23 mouse cellular contexts compared by ENCODE assay signal in genomic region chr16:76947011-76947410, GRCm38 (mm10).
DNase-seq lines count a peak whose midpoint lies in the region; ATAC-seq and TF ChIP-seq lines count a peak whose summit lies in the region.
"Had no signal": no experiment of that assay in that cellular context is flagged by ENCODE, and none has a peak within 500 bp of the region (broad histone marks: within the 10 kb centered on the region; RNA-seq: fewer than 3 reads in every experiment).

No protein-coding gene starts in this region.

- no peak for TF ChIP-seq CTCF in left cerebral cortex, adult 2 months (IDR thresholded peaks at IDR 0.05)
- TF ChIP-seq CTCF in cortical plate, adult 2 months (IDR thresholded peaks at IDR 0.05; ENCODE audit: extremely low read depth, insufficient read depth, low read length), result no peak
- TF ChIP-seq CTCF in hindbrain, postnatal 0 days (IDR thresholded peaks at IDR 0.05; ENCODE audit: low read depth), result no peak

- no peaks in the 10 kb centered on the region for H3K36me3 ChIP-seq in hindbrain, postnatal 0 days (ENCODE audit: insufficient read depth, low read length)
- H3K36me3 ChIP-seq: G1E had no signal

- ATAC-seq in frontal cortex, adult (ENCODE audit: low TSS enrichment), result peak; percentile 71
- no peak for ATAC-seq in hindbrain, postnatal 0 days
- ATAC-seq: activated CD4-positive, CD25-positive, alpha-beta regulatory T cell, adult 4 months; CD4-positive, CD25-positive, alpha-beta regulatory T cell, adult 4 months; Patski had no signal

- no peak overlapping the region for H3K9ac ChIP-seq in hindbrain, postnatal 0 days (replicated peaks; ENCODE audit: low read length)

- intact Hi-C loops in left cerebral cortex, adult 2 months (cut with DNase I), result loop anchor here (5.0 kb wide), 1 partner anchor 35 kb away; no protein-coding TSS in a partner anchor

- no peaks in the 10 kb centered on the region for H3K27me3 ChIP-seq in hindbrain, postnatal 0 days (ENCODE audit: insufficient read depth, low read length)
- H3K27me3 ChIP-seq: CH12.LX, Patski had no signal

- H3K4me1 ChIP-seq in cortical plate, adult 2 months (ENCODE audit: control insufficient read depth, insufficient read depth, low read length), result peaks cover 5% of the 10 kb centered on the region
- no peaks in the 10 kb centered on the region for H3K4me1 ChIP-seq in hindbrain, postnatal 0 days (ENCODE audit: insufficient read depth, low read length)

- H3K9me3 ChIP-seq in hindbrain, postnatal 0 days (ENCODE audit: low read length), result no peaks in the 10 kb centered on the region
- H3K9me3 ChIP-seq: G1E had no signal

- H3K27ac ChIP-seq in left cerebral cortex, adult 2 months, result peak overlapping the region; percentile 56; the same call in 1 of the 2 replicates
- H3K27ac ChIP-seq in cortical plate, adult 2 months (ENCODE audit: insufficient read depth, low read length), result 0 out of 2 replicates have a peak overlapping the region, but pooled peaks have one; percentile 23
- H3K27ac ChIP-seq in hindbrain, postnatal 0 days, result no peak overlapping the region

- 57% methylated on average over 5 of the region's 5 CpGs for WGBS in hindbrain, postnatal 0 days

- no peak for DNase-seq in frontal cortex, postnatal 25 days (ENCODE audit: low spot score in 2 of 2)
- DNase-seq in left cerebral cortex, adult 2 months (ENCODE audit: extremely low spot score in 1 of 2, low spot score in 2 of 2), result no peak
- DNase-seq in left cerebral cortex, adult 11 months (ENCODE audit: low spot score), result no peak
- DNase-seq in brain, adult 2 months (ENCODE audit: low read depth, low spot score), result peak; percentile 32
- no peak for DNase-seq in hindbrain, postnatal 0 days (ENCODE audit: low spot score)
- no peak for DNase-seq in thymus, postnatal 4 days
- DNase-seq: adrenal gland, adult 2 months; adrenal gland, adult 8-10 months; adrenal gland, postnatal 10 days; adrenal gland, postnatal 14 days; adrenal gland, postnatal 25 days; adrenal gland, postnatal 36 days; B cell, adult 2 months; cerebellum, adult 11 months; cerebellum, adult 11-12 months; cerebellum, adult 18-20 months had no signal

- TF ChIP-seq POLR2A in cortical plate, adult 2 months (IDR thresholded peaks at IDR 0.05; ENCODE audit: extremely low read depth, insufficient read depth, low read length), result no peak

- no peak overlapping the region for H3K4me2 ChIP-seq in hindbrain, postnatal 0 days (ENCODE audit: low read depth, low read length)

- H3K4me3 ChIP-seq in left cerebral cortex, adult 2 months, result no peak overlapping the region
- no peak overlapping the region for H3K4me3 ChIP-seq in cortical plate, adult 2 months (ENCODE audit: insufficient read depth, low read length)
- H3K4me3 ChIP-seq in hindbrain, postnatal 0 days (ENCODE audit: low read length), result no peak overlapping the region
